Mouse (Mus musculus): ENCODE results near the gene Olig3.
A peak's percentile ranks its signal among the peaks of the same experiment; 100 is the strongest.

The Olig3 gene

GRCm38 (mm10) chr10:19356071-19356583 lies at the start of gene Olig3:
TSS of gene Olig3 (plus strand) at chr10:19356533.
- no peak for DNase-seq (ENCODE audit: low spot score)

GRCm38 (mm10) chr10:19309681-19310395 lies 46.5 kb upstream of the Olig3 start:
- no peak for DNase-seq (ENCODE audit: low spot score)

DNA sequence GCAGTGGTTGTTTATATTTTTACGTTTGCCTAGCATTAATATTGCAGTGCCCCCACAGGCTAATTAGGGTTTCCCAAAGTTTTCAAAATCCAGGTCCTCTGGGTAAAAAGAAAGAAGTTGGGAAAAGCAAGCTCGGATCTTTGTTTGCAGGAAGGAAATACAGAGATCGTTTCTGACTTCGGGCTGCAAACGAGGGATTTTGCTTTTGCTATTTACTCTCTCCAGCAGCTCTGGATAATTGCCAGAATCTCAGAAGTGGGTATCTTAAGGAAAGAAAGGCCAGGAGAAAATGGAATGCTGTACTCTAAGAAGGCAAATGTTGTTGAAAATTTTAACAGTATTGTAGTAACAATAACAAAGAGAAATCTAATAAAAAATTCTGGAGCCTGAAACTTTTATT lies 45.9 kb upstream of the Olig3 start:
- DNase-seq (ENCODE audit: low spot score), result no peak

GRCm38 (mm10) chr10:19317962-19318812 lies 38.1 kb upstream of the Olig3 start:
- DNase-seq (ENCODE audit: low spot score), result no peak

- peak; percentile 18 for DNase-seq (ENCODE audit: low spot score)
These were observed 34.6 kb upstream of the Olig3 start for GRCm38 (mm10) chr10:19321781-19322180.

GRCm38 (mm10) chr10:19329191-19329777 lies 27.0 kb upstream of the Olig3 start:
- DNase-seq (ENCODE audit: low spot score), result no peak

GRCm38 (mm10) chr10:19333425-19333824 lies 22.9 kb upstream of the Olig3 start:
- peak; percentile 16 for DNase-seq (ENCODE audit: low spot score)

GRCm38 (mm10) chr10:19338695-19339630 lies 17.4 kb upstream of the Olig3 start:
- no peak for DNase-seq (ENCODE audit: low spot score)

- DNase-seq (ENCODE audit: low spot score), result no peak
These were observed 12.3 kb upstream of the Olig3 start for GRCm38 (mm10) chr10:19344039-19344438.

DNA sequence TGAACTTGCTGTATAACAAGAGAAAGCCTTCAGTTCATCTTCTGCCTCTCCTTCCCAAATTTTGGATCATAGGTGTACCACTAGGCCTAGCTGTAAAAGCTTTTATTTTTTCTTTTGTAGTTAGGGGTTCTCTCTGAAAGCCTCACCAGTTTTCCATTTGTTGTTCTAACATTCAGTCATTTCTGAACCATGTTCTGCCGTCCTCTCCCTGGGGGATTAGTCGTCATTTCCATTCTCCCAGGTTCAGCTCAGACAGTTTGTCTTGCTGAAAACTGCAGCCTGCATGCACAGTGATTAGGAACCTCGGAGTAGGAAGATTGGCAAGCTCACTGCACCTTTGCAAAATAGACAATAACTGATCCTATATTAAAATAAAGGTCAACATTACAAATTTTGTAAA lies 7.0 kb upstream of the Olig3 start:
- no peak for DNase-seq (ENCODE audit: low spot score)

GRCm38 (mm10) chr10:19352006-19352877 lies 4.1 kb upstream of the Olig3 start:
- no peak for DNase-seq (ENCODE audit: low spot score)

DNA sequence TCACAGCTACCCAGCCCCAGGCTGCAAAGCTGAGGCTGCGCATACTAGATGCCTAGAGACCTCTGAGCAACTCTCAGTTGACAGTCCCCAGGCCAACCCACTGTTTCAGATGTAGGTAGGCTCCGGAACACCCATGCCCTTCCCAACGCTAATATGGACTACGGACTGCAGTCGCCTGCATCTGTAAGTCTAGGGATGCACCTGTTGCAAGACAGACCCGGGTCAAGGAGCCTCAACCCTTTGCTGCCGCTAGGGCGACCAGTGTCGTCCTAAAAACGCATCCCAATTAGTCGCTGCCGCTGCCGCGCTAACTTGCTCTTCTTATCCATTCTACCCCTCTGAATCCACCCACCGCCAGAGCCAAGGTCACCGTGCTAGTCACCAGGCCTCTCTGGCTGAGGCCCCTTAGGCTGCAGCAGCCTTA lies 3.4 kb upstream of the Olig3 start:
- DNase-seq (ENCODE audit: low spot score), result no peak

GRCm38 (mm10) chr10:19353631-19354030 lies 2.7 kb upstream of the Olig3 start:
- no peak for DNase-seq (ENCODE audit: low spot score)

- no peak for DNase-seq (ENCODE audit: low spot score)
These were observed 2.2 kb upstream of the Olig3 start for GRCm38 (mm10) chr10:19354146-19354545.

- no peak for DNase-seq (ENCODE audit: low spot score)
These were observed 1.3 kb upstream of the Olig3 start for GRCm38 (mm10) chr10:19355076-19355475.

GRCm38 (mm10) chr10:19356720-19357641 lies 648 bp downstream of the Olig3 start:
- DNase-seq (ENCODE audit: low spot score), result no peak

GRCm38 (mm10) chr10:19357848-19358247 lies 1.5 kb downstream of the Olig3 start:
- no peak for DNase-seq (ENCODE audit: low spot score)

DNA sequence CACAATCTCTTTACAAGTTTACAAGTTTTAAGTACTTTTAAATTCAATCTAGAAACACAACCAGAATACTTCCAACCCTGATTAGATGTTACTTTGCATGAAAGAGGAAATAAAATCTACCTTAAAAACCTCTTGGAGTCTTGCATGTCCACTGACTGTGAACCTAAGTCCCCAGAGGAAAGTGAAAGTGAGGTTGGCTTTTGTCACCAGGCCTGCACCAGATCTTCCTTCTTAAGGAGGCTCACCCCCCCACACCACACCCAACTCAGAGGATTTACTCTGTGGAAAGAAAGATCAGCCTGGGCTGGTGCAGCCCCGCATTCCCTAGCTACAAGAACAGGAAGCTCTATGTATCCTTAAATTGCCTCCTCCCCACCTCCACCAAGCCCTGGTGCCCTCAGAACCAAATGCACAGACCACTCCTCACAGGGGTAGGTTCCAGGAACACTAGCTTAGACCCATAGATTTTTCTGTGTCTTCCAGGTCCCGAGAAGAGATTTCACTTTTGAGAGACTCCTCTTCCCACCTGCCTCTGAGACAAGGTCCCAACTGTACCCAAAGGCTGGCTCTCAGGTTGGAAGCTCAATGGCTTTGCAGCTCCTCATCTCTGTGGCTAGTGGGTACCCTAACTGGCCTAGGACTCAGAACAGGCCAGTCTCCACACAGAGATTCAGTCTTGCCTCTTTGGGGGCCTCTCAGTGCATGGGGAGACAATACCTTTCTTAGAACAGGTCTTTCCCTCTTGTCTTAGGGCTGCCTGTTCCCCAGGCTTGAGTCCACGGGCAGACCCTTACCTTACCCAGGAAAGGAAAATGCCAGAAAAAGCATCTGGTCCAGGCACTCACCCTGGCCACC lies 4.3 kb downstream of the Olig3 start:
- DNase-seq (ENCODE audit: low spot score), result no peak

All from lung, postnatal 25 days (tissue).